Mouse (Mus musculus): ENCODE data around the gene Sspn. TPM values are rescaled to one million over a fixed set of nuclear protein-coding genes. Genes with fewer than 3 reads are reported as not detected.

Gene Sspn
- polyA plus RNA-seq, 2 experiments, result 8.7 to 13.3 TPM

- Histone ChIP-seq H3K27me3 (ENCODE audit: control insufficient read depth, insufficient read depth, low read length) (no peaks in the 10 kb centered on the region), H3K4me2 (replicated peaks; ENCODE audit: low read depth, low read length, severe bottlenecking) (peak overlapping the region; percentile 73), H3K4me3 (replicated peaks; ENCODE audit: low read length) (peak overlapping the region; percentile 45), H3K36me3 (ENCODE audit: control insufficient read depth, insufficient read depth, low read length) (no peaks in the 10 kb centered on the region), H3K27ac (replicated peaks; ENCODE audit: low read depth, low read length) (peak overlapping the region; percentile 88), H3K9ac (ENCODE audit: low read depth, low read length, severe bottlenecking) (peak overlapping the region; percentile 84), H3K4me1 (ENCODE audit: control insufficient read depth, insufficient read depth, low read length) (peaks cover 8% of the 10 kb centered on the region), H3K9me3 (ENCODE audit: control insufficient read depth, low read length) (no peaks in the 10 kb centered on the region)
- peak; percentile 12 for DNase-seq (ENCODE audit: low spot score)
- WGBS, result 69% methylated on average over 9 of the region's 9 CpGs
- no peak for TF ChIP-seq POLR2A (IDR thresholded peaks at IDR 0.05; ENCODE audit: borderline replicate concordance, extremely low read depth, insufficient read depth, insufficient read length)
- no peak for ATAC-seq (ENCODE audit: low FRiP score, low read depth)
These were observed 3.3 kb downstream of the Sspn start for GRCm38 (mm10) chr6:145934697-145935240.

GRCm38 (mm10) chr6:145935912-145936311, 4.5 kb downstream of the Sspn start:
- no peak for TF ChIP-seq POLR2A (IDR thresholded peaks at IDR 0.05; ENCODE audit: borderline replicate concordance, extremely low read depth, insufficient read depth, insufficient read length)
- 80% methylated on average over 2 of the region's 2 CpGs for WGBS
- Histone ChIP-seq H3K4me1 (ENCODE audit: control insufficient read depth, insufficient read depth, low read length) (peaks cover 8% of the 10 kb centered on the region), H3K4me2 (replicated peaks; ENCODE audit: low read depth, low read length, severe bottlenecking) (no peak overlapping the region), H3K36me3 (ENCODE audit: control insufficient read depth, insufficient read depth, low read length) (no peaks in the 10 kb centered on the region), H3K9ac (ENCODE audit: low read depth, low read length, severe bottlenecking) (no peak overlapping the region), H3K9me3 (ENCODE audit: control insufficient read depth, low read length) (no peaks in the 10 kb centered on the region), H3K27me3 (ENCODE audit: control insufficient read depth, insufficient read depth, low read length) (no peaks in the 10 kb centered on the region), H3K4me3 (replicated peaks; ENCODE audit: low read length) (no peak overlapping the region), H3K27ac (replicated peaks; ENCODE audit: low read depth, low read length) (no peak overlapping the region)
- no peak for DNase-seq (ENCODE audit: low spot score)
- ATAC-seq (ENCODE audit: low FRiP score, low read depth), result no peak

DNA sequence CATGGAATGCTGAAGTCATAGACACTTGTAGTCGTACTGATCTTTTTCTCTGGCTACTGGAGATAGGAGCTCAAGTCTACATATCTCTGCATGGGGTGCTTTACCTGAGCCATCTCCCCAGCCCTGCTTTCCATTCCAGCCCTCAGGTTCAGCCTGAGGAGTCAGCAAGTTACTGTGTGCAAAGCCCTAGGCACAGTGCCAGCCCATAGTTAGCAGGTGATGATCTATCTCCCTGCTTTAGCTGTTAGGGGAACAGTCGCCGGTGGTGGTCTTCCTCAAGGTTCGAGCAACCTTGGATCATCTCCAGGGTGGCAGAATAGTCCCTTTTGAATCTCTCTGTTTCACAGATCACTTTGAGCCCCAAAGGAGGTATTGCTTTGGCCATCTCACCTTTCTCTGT, 5.1 kb downstream of the Sspn start:
- WGBS, result 89% methylated on average over 4 of the region's 4 CpGs
- no peak for DNase-seq (ENCODE audit: low spot score)

DNA sequence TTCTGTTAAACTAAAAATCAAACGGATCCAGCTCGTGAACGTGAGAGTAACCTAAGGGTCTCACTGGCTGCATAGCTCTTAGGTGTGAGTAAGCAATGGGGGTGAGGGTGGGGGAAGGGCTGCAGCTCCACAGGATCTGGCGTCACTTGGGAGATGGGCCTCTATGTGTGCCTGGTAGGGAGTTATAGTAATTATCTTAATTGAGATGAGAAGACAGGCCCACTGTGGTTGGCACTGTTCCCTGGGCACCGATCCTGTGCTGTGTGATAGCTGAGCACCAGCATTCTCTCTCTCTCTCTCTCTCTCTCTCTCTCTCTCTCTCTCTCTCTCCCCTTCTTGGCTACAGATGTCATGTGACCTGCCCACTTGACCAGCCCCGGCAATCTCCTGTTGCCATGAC, 9.4 kb downstream of the Sspn start:
- Histone ChIP-seq H3K4me1 (ENCODE audit: control insufficient read depth, insufficient read depth, low read length) (no peaks in the 10 kb centered on the region), H3K9me3 (ENCODE audit: control insufficient read depth, low read length) (no peaks in the 10 kb centered on the region), H3K4me3 (replicated peaks; ENCODE audit: low read length) (no peak overlapping the region), H3K27me3 (ENCODE audit: control insufficient read depth, insufficient read depth, low read length) (no peaks in the 10 kb centered on the region), H3K9ac (ENCODE audit: low read depth, low read length, severe bottlenecking) (no peak overlapping the region), H3K4me2 (replicated peaks; ENCODE audit: low read depth, low read length, severe bottlenecking) (no peak overlapping the region), H3K27ac (replicated peaks; ENCODE audit: low read depth, low read length) (no peak overlapping the region), H3K36me3 (ENCODE audit: control insufficient read depth, insufficient read depth, low read length) (no peaks in the 10 kb centered on the region)
- TF ChIP-seq POLR2A (IDR thresholded peaks at IDR 0.05; ENCODE audit: borderline replicate concordance, extremely low read depth, insufficient read depth, insufficient read length), result no peak
- 76% methylated on average over 6 of the region's 6 CpGs for WGBS
- ATAC-seq (ENCODE audit: low FRiP score, low read depth) (no peak), DNase-seq (ENCODE audit: low spot score) (no peak)

More for the DNA sequence above, 5.1 kb downstream of the Sspn start:
- H3K9ac ChIP-seq (ENCODE audit: low read depth, low read length, severe bottlenecking), result no peak overlapping the region
- no peak overlapping the region for H3K4me2 ChIP-seq (replicated peaks; ENCODE audit: low read depth, low read length, severe bottlenecking)
- ATAC-seq (ENCODE audit: low FRiP score, low read depth), result no peak
- H3K4me1 ChIP-seq (ENCODE audit: control insufficient read depth, insufficient read depth, low read length), result peaks cover 8% of the 10 kb centered on the region
- no peaks in the 10 kb centered on the region for H3K27me3 ChIP-seq (ENCODE audit: control insufficient read depth, insufficient read depth, low read length)
- no peak for TF ChIP-seq POLR2A (IDR thresholded peaks at IDR 0.05; ENCODE audit: borderline replicate concordance, extremely low read depth, insufficient read depth, insufficient read length)
- H3K9me3 ChIP-seq (ENCODE audit: control insufficient read depth, low read length), result no peaks in the 10 kb centered on the region
- H3K4me3 ChIP-seq (replicated peaks; ENCODE audit: low read length), result no peak overlapping the region
- no peaks in the 10 kb centered on the region for H3K36me3 ChIP-seq (ENCODE audit: control insufficient read depth, insufficient read depth, low read length)
- H3K27ac ChIP-seq (replicated peaks; ENCODE audit: low read depth, low read length), result no peak overlapping the region

DNA sequence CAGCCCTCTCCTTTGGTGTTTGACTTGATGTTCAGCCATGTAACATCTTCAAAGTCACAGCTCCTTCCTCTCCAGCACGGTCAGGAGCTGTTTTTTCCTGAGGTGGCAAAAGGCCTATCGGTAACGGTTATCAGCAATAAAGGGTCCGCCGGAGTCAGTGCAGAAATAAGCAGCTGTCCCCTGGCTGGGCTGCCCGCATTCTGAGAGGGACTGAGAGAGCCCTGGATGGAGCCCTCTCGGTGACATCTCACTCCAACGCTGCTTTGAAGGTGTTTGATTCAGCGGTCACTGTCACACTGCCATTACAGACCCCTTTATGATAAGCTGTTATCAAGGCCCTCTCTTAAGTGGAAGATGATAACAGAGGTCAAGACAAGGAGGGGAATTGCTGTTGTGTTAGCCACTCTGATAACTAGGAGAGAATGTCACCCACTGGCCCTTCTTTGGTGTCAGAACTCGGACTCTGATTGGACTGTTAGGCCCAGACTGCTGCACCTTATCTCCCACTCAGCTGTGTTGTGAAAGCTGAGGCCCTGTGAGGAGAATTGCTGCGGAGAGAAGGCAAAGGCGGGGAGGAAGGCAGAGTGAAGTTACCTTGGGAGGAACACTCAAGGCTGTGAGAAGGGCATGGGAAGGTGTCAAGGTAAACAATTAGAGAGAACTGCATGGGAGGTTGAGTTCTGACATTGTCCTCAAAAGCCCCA, 11.0 kb downstream of the Sspn start:
- H3K36me3 ChIP-seq (ENCODE audit: control insufficient read depth, insufficient read depth, low read length), result no peaks in the 10 kb centered on the region
- WGBS, result 68% methylated on average over 12 of the region's 12 CpGs

More for the DNA sequence above, 11.0 kb downstream of the Sspn start:
- no peak overlapping the region for H3K27ac ChIP-seq (replicated peaks; ENCODE audit: low read depth, low read length)
- ATAC-seq (ENCODE audit: low FRiP score, low read depth) (no peak), DNase-seq (ENCODE audit: low spot score) (no peak)
- H3K27me3 ChIP-seq (ENCODE audit: control insufficient read depth, insufficient read depth, low read length), result no peaks in the 10 kb centered on the region
- H3K9me3 ChIP-seq (ENCODE audit: control insufficient read depth, low read length), result no peaks in the 10 kb centered on the region
- no peak overlapping the region for H3K4me3 ChIP-seq (replicated peaks; ENCODE audit: low read length)
- no peaks in the 10 kb centered on the region for H3K4me1 ChIP-seq (ENCODE audit: control insufficient read depth, insufficient read depth, low read length)
- H3K4me2 ChIP-seq (replicated peaks; ENCODE audit: low read depth, low read length, severe bottlenecking), result no peak overlapping the region
- no peak overlapping the region for H3K9ac ChIP-seq (ENCODE audit: low read depth, low read length, severe bottlenecking)
- no peak for TF ChIP-seq POLR2A (IDR thresholded peaks at IDR 0.05; ENCODE audit: borderline replicate concordance, extremely low read depth, insufficient read depth, insufficient read length)
